Mouse (Mus musculus) heart, embryonic 11.5 days (tissue): Measurements from ENCODE around the gene 2410002F23Rik. TPM values are rescaled to one million over a fixed set of nuclear protein-coding genes. Genes with fewer than 3 reads are reported as not detected.

Experiments used
- ATAC-seq: fragments of 200-750 bp; cut with Nextera tagmentation; replicated peaks from 2 replicates; pipeline ENCODE4 v1.8.0; 2017; ENCODE audit warnings: moderate library complexity; ENCODE audit not compliant: insufficient number of reproducible peaks, low FRiP score, low TSS enrichment
- H3K27ac ChIP-seq: fragments of 300-500 bp; sonication (generic); 2 replicates; pipeline ENCODE4 v1.5.1; 2014; ENCODE audit warnings: mild to moderate bottlenecking, low read depth, low read length
- H3K27me3 ChIP-seq: fragments of 300-500 bp; sonication (generic); 2 replicates; pipeline ENCODE4 v1.6.1; 2014; ENCODE audit warnings: mild to moderate bottlenecking, low read length, mixed read lengths; ENCODE audit not compliant: control insufficient read depth, insufficient read depth
- H3K36me3 ChIP-seq: fragments of 300-500 bp; sonication (generic); 2 replicates; pipeline ENCODE4 v1.6.1; 2014; ENCODE audit warnings: mild to moderate bottlenecking, low read length, moderate library complexity, mixed read lengths; ENCODE audit not compliant: control insufficient read depth, insufficient read depth
- H3K4me1 ChIP-seq: fragments of 300-500 bp; sonication (generic); 2 replicates; pipeline ENCODE4 v1.6.1; 2014; ENCODE audit warnings: low read length; ENCODE audit not compliant: control insufficient read depth, insufficient read depth
- H3K4me2 ChIP-seq: fragments of 300-500 bp; sonication (generic); 2 replicates; pipeline ENCODE4 v1.6.1; 2014; ENCODE audit warnings: mild to moderate bottlenecking, moderate library complexity
- H3K4me3 ChIP-seq: fragments of 300-500 bp; sonication (generic); 2 replicates; pipeline ENCODE4 v1.5.1; 2014; ENCODE audit warnings: low read depth, low read length
- H3K9ac ChIP-seq: fragments of 300-500 bp; sonication (generic); 2 replicates; pipeline ENCODE4 v1.6.1; 2014; ENCODE audit warnings: mild to moderate bottlenecking, low read depth, low read length, moderate library complexity
- H3K9me3 ChIP-seq: fragments of 300-500 bp; sonication (generic); replicated peaks from 2 replicates; pipeline ENCODE4 v1.6.1; 2016; ENCODE audit warnings: low read length; ENCODE audit not compliant: control insufficient read depth
- WGBS: fragments of 180-500 bp; shearing (Covaris S2); extraction: QIAGEN DNeasy Blood & Tissue Kit; methylation state at CpG from one replicate; pipeline ENCODE4 v1.1.7; 2014; ENCODE audit not compliant: insufficient replicate concordance; 5-methylcytosine and 5-hydroxymethylcytosine counted together
- polyA plus RNA-seq: library from polyadenylated mRNA; unstranded; fragments of >200 nt; fragmentation: Nextera tagmentation; extraction: Ambion mirVana; gene quantifications from 2 replicates; pipeline ENCODE4 v1.2.1, GENCODE M21; 2014

Gene 2410002F23Rik
- polyA plus RNA-seq, 1 experiment from 2014 or later, result 61.5 TPM

GRCm38 (mm10) chr7:44253023-44253616 lies 6.6 kb downstream of the 2410002F23Rik start:
- no peak for ATAC-seq
- no peaks in the 10 kb centered on the region for H3K9me3 ChIP-seq
- 62% methylated on average over 15 of the region's 15 CpGs for WGBS
- no peak overlapping the region for H3K27ac ChIP-seq
- no peak overlapping the region for H3K9ac ChIP-seq
- H3K4me1 ChIP-seq, result no peaks in the 10 kb centered on the region; the same call in 1 of the 2 replicates
- no peak overlapping the region for H3K4me2 ChIP-seq
- H3K36me3 ChIP-seq, result peaks cover 20% of the 10 kb centered on the region
- no peak overlapping the region for H3K4me3 ChIP-seq
- H3K27me3 ChIP-seq, result no peaks in the 10 kb centered on the region

GRCm38 (mm10) chr7:44254930-44255329 lies 8.4 kb downstream of the 2410002F23Rik start:
- H3K4me2 ChIP-seq, result no peak overlapping the region
- H3K27me3 ChIP-seq, result no peaks in the 10 kb centered on the region
- H3K9me3 ChIP-seq, result no peaks in the 10 kb centered on the region
- no peaks in the 10 kb centered on the region for H3K4me1 ChIP-seq
- H3K9ac ChIP-seq, result no peak overlapping the region
- no peak overlapping the region for H3K27ac ChIP-seq
- no peak for ATAC-seq
- H3K36me3 ChIP-seq, result peaks cover 11% of the 10 kb centered on the region
- 71% methylated on average over 6 of the region's 6 CpGs for WGBS
- H3K4me3 ChIP-seq, result no peak overlapping the region

GRCm38 (mm10) chr7:44257278-44257677 lies 10.8 kb downstream of the 2410002F23Rik start, which contains the start of gene Acp4:
TSS of gene Acp4 (minus strand) at chr7:44257378.
- no peaks in the 10 kb centered on the region for H3K4me1 ChIP-seq
- no peak within 1 kb of the TSS for H3K9ac ChIP-seq
- WGBS, result 71% methylated on average over 4 of the region's 4 CpGs
- no peak within 1 kb of the TSS for H3K27ac ChIP-seq
- no peaks in the 10 kb centered on the region for H3K36me3 ChIP-seq
- H3K9me3 ChIP-seq, result no peaks in the 10 kb centered on the region
- no peak within 1 kb of the TSS for H3K4me2 ChIP-seq
- no peak within 1 kb of the TSS for H3K4me3 ChIP-seq
- no peak for ATAC-seq
- peaks cover 6% of the 10 kb centered on the region; the same call in 1 of the 2 replicates for H3K27me3 ChIP-seq

- no peak overlapping the region for H3K27ac ChIP-seq
- H3K27me3 ChIP-seq, result peaks cover 25% of the 10 kb centered on the region
- H3K4me1 ChIP-seq, result no peaks in the 10 kb centered on the region
- no peak overlapping the region for H3K4me2 ChIP-seq
- H3K9me3 ChIP-seq, result no peaks in the 10 kb centered on the region
- H3K9ac ChIP-seq, result no peak overlapping the region
- H3K36me3 ChIP-seq, result no peaks in the 10 kb centered on the region
- H3K4me3 ChIP-seq, result no peak overlapping the region
- 66% methylated on average over 6 of the region's 6 CpGs for WGBS
- ATAC-seq, result no peak
Observed at GRCm38 (mm10) chr7:44260410-44260809, 13.9 kb downstream of the 2410002F23Rik start.

GRCm38 (mm10) chr7:44261147-44261546 lies 14.6 kb downstream of the 2410002F23Rik start, which contains the start of gene Gm15517:
TSS of gene Gm15517 (plus strand) at chr7:44261447.
- Histone ChIP-seq H3K36me3 (no peaks in the 10 kb centered on the region), H3K27ac (no peak within 1 kb of the TSS), H3K4me3 (no peak within 1 kb of the TSS), H3K27me3 (peaks cover 25% of the 10 kb centered on the region), H3K4me1 (no peaks in the 10 kb centered on the region), H3K9ac (no peak within 1 kb of the TSS), H3K4me2 (no peak within 1 kb of the TSS), H3K9me3 (no peaks in the 10 kb centered on the region)
- ATAC-seq, result no peak
- 50% methylated on average over 5 of the region's 5 CpGs for WGBS

- Histone ChIP-seq H3K4me3 (no peak overlapping the region; the same call in 1 of the 2 replicates), H3K36me3 (no peaks in the 10 kb centered on the region), H3K9ac (no peak overlapping the region), H3K27me3 (peaks cover 30% of the 10 kb centered on the region), H3K9me3 (no peaks in the 10 kb centered on the region), H3K27ac (no peak overlapping the region), H3K4me1 (no peaks in the 10 kb centered on the region), H3K4me2 (peak overlapping the region; percentile 45)
- WGBS, result 4% methylated on average over 34 of the region's 34 CpGs
- ATAC-seq, result 0 out of 2 replicates have a peak, but pooled peaks have one; percentile 24
Observed at GRCm38 (mm10) chr7:44262791-44263643, 16.5 kb downstream of the 2410002F23Rik start.

GRCm38 (mm10) chr7:44268117-44268516 lies 21.6 kb downstream of the 2410002F23Rik start:
- Histone ChIP-seq H3K27ac (no peak overlapping the region), H3K4me3 (no peak overlapping the region), H3K36me3 (no peaks in the 10 kb centered on the region), H3K4me1 (no peaks in the 10 kb centered on the region), H3K9ac (no peak overlapping the region), H3K27me3 (peaks cover 26% of the 10 kb centered on the region), H3K9me3 (no peaks in the 10 kb centered on the region), H3K4me2 (no peak overlapping the region)
- no peak for ATAC-seq
- 74% methylated on average over 11 of the region's 11 CpGs for WGBS

GRCm38 (mm10) chr7:44269397-44269796 lies 22.9 kb downstream of the 2410002F23Rik start:
- Histone ChIP-seq H3K27ac (no peak overlapping the region), H3K36me3 (no peaks in the 10 kb centered on the region), H3K9me3 (no peaks in the 10 kb centered on the region), H3K4me3 (no peak overlapping the region), H3K27me3 (peaks cover 25% of the 10 kb centered on the region), H3K9ac (no peak overlapping the region), H3K4me1 (no peaks in the 10 kb centered on the region), H3K4me2 (no peak overlapping the region)
- ATAC-seq, result no peak
- 72% methylated on average over 2 of the region's 2 CpGs for WGBS
